Mouse (Mus musculus) stomach, postnatal 0 days (tissue): ENCODE measurements around the gene Abr.

ENCODE experiments used
- CTCF ChIP-seq: IDR thresholded peaks from 2 replicates; pipeline ENCODE4 v1.5.1; 2016; ENCODE audit warnings: antibody characterized with exemption, low read depth, mild to moderate bottlenecking, moderate library complexity
- EP300 ChIP-seq: optimal IDR thresholded peaks from 2 replicates; pipeline ENCODE3; 2016; ENCODE audit warnings: antibody characterized with exemption

DNA sequence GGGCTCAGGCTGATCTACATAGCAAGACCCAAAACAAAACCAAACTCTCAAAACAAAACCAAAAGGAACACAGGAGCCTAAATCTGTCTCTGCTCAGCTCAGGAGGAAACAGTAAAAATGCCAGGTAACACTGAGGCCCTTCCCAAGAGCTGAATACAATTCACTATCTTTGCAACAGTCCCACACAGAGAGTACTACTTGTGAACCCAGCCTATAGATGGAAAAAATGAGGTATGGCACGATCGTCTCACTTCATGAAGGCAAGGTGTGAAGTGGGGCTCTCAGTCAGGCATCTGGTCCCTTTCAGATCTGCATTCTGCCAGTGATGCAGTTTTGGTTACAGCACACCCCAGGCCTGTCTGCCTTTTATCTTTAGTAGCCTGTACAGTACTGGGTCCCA lies 138.1 kb downstream of the Abr start:
- no peak for TF ChIP-seq CTCF
- TF ChIP-seq EP300 = no peak
